Mouse (Mus musculus) forebrain, embryonic 14.5 days (tissue): Measurements from ENCODE around the gene Spata13. TPM values are rescaled to one million over a fixed set of nuclear protein-coding genes. Genes with fewer than 3 reads are reported as not detected.
A peak's percentile ranks its signal among the peaks of the same experiment; 100 is the strongest.

Source experiments
- ATAC-seq: fragments of 200-750 bp; cut with Nextera tagmentation; 2 replicates; pipeline ENCODE4 v1.8.0; 2017; ENCODE audit warnings: mild to moderate bottlenecking, moderate library complexity
- DNase-seq: peaks from one replicate; pipeline ENCODE4 v3.0.0-alpha.2; 2015; ENCODE audit warnings: low spot score
- H3K27ac ChIP-seq: fragments of 300-500 bp; sonication (generic); 2 replicates; pipeline ENCODE4 v1.5.1; 2014; ENCODE audit warnings: low read depth, mild to moderate bottlenecking, control low read depth, low read length, moderate library complexity
- H3K27me3 ChIP-seq: fragments of 300-500 bp; sonication (generic); replicated peaks from 2 replicates; pipeline ENCODE4 v1.6.1; 2014; ENCODE audit warnings: low read length, control low read depth, mixed read lengths; ENCODE audit not compliant: control insufficient read depth, insufficient read depth
- H3K36me3 ChIP-seq: fragments of 300-500 bp; sonication (generic); 2 replicates; pipeline ENCODE4 v1.6.1; 2014; ENCODE audit warnings: low read length, control low read depth; ENCODE audit not compliant: control insufficient read depth, insufficient read depth
- H3K4me1 ChIP-seq: fragments of 300-500 bp; sonication (generic); 2 replicates; pipeline ENCODE4 v1.6.1; 2014; ENCODE audit warnings: antibody characterized with exemption, low read length, control low read depth; ENCODE audit not compliant: control insufficient read depth, insufficient read depth
- H3K4me2 ChIP-seq: fragments of 300-500 bp; sonication (generic); 2 replicates; pipeline ENCODE4 v1.6.1; 2014; ENCODE audit warnings: mild to moderate bottlenecking, control low read depth, low read length
- H3K4me3 ChIP-seq: fragments of 300-500 bp; sonication (generic); 2 replicates; pipeline ENCODE4 v1.5.1; 2014; ENCODE audit warnings: low read depth, low read length, control low read depth
- H3K9ac ChIP-seq: fragments of 300-500 bp; sonication (generic); 2 replicates; pipeline ENCODE4 v1.6.1; 2014; ENCODE audit warnings: mild to moderate bottlenecking, low read length, control low read depth, moderate library complexity
- H3K9me3 ChIP-seq: fragments of 300-500 bp; sonication (generic); replicated peaks from 2 replicates; pipeline ENCODE4 v1.6.1; 2016; ENCODE audit warnings: low read length, control low read depth, mixed read lengths; ENCODE audit not compliant: control insufficient read depth
- WGBS: fragments of 180-500 bp; shearing (Covaris S2); extraction: QIAGEN DNeasy Blood & Tissue Kit; methylation state at CpG from one replicate; pipeline ENCODE4 v1.1.7; 2014; 5-methylcytosine and 5-hydroxymethylcytosine counted together
- polyA plus RNA-seq: library from polyadenylated mRNA; unstranded; fragments of >200 nt; fragmentation: Nextera tagmentation; extraction: Ambion mirVana; gene quantifications from 2 replicates; pipeline ENCODE4 v1.2.1, GENCODE M21; 2014

Gene Spata13
- polyA plus RNA-seq, 1 experiment from 2014 or later: 36.6 TPM

DNA sequence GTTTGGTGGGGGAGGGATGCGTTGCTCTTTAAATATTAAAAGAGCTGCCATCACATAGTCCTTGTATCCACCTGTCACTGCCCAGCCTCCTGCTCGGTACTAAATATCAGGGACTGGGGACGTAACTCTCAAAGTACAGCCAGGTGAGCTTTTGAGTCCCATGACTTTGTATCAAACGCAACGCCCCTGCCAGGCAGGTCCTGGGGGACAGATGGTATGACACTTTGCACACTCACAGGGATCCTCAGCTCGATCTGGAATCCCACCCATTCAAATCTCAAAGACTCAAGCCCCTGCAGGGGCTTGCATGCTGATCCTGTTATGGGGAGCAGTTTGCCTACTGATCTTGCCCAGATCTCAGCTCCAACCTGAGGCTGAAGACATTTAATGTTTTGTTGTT lies 136.8 kb downstream of the Spata13 start:
- DNase-seq (no peak), ATAC-seq (no peak; the same call in none of the 2 replicates)
- no peak overlapping the region for H3K9ac ChIP-seq
- WGBS: 75% methylated on average over 6 of the region's 6 CpGs
- no peaks in the 10 kb centered on the region for H3K27me3 ChIP-seq
- no peak overlapping the region for H3K4me2 ChIP-seq
- no peaks in the 10 kb centered on the region for H3K4me1 ChIP-seq
- H3K4me3 ChIP-seq: no peak overlapping the region
- no peaks in the 10 kb centered on the region for H3K9me3 ChIP-seq
- no peaks in the 10 kb centered on the region for H3K36me3 ChIP-seq
- no peak overlapping the region for H3K27ac ChIP-seq

DNA sequence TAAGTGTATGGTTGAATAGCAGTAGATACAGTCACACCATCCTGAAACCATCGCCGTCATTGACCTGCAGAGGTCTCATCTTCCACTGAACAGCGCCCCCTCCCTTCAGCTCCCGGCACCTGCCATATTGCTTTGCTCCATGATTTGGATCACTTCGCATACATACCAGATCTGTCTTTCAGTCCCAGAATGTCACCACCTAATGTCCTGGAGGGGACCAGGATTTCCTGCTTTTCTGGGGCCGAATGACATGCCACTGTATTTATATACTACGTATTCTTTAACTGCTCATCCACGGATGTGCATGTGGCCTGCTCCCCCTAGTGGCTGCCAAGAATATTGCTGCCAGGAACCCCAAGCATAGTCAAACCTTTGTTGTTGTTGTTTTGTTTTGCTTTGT lies 137.3 kb downstream of the Spata13 start:
- ATAC-seq: peak; percentile 86
- 4% methylated on average over 8 of the region's 8 CpGs for WGBS

DNA sequence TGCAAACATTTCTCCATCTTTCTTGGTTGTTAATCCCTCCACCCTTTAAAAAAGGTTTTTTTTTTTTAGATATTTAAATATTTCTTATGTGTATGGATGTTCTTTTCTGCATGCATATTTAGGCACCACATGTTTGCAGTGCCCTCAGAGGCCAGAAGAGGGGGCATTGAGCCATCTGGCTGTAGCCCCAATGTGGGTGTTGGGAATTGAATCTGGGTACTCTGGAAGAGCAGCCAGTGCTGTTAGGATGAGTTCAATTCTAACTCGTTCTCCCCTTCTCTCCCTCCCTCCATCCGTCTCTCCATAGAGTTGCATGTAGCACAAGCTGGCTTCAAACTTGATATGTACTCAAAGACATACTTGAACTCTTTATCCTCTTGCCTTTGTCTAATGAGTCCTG lies 139.7 kb downstream of the Spata13 start:
- WGBS: 85% methylated on average over 2 of the region's 2 CpGs
- Histone ChIP-seq H3K27me3 (no peaks in the 10 kb centered on the region), H3K4me1 (no peaks in the 10 kb centered on the region), H3K27ac (no peak overlapping the region), H3K4me3 (no peak overlapping the region), H3K36me3 (no peaks in the 10 kb centered on the region), H3K9me3 (no peaks in the 10 kb centered on the region), H3K4me2 (no peak overlapping the region), H3K9ac (no peak overlapping the region)
- ATAC-seq: no peak
- DNase-seq: no peak

More for the DNA sequence above, 137.3 kb downstream of the Spata13 start:
- peak; percentile 86 for DNase-seq
- no peaks in the 10 kb centered on the region for H3K36me3 ChIP-seq
- H3K27ac ChIP-seq: no peak overlapping the region
- no peaks in the 10 kb centered on the region for H3K4me1 ChIP-seq
- no peak overlapping the region for H3K9ac ChIP-seq
- H3K4me3 ChIP-seq: peak overlapping the region; percentile 13
- no peaks in the 10 kb centered on the region for H3K27me3 ChIP-seq
- peak overlapping the region; percentile 36 for H3K4me2 ChIP-seq
- H3K9me3 ChIP-seq: no peaks in the 10 kb centered on the region

DNA sequence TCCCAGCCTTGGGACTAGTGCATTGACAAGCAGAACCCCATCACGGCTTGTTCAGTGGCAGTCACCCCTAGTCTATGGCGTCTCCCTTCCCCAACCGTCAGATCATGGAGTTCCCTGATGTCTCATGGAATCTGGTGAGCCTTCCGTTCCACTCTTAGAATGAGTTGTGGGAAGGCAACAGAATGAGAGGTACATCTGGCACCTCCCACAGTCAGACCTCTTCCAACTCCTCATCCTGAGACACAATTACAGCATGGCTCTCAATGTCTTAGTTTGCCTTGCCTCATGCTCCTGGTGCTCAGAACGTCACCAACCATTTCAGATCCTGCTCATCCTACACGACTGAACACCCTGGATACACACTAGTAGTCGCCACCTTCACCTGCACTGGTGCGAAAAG lies 142.7 kb downstream of the Spata13 start:
- WGBS: 86% methylated on average over 8 of the region's 8 CpGs
- ATAC-seq (no peak), DNase-seq (no peak)
- Histone ChIP-seq H3K36me3 (no peaks in the 10 kb centered on the region), H3K9ac (no peak overlapping the region), H3K4me2 (no peak overlapping the region), H3K4me1 (no peaks in the 10 kb centered on the region), H3K27ac (no peak overlapping the region), H3K27me3 (no peaks in the 10 kb centered on the region), H3K4me3 (no peak overlapping the region), H3K9me3 (no peaks in the 10 kb centered on the region)

DNA sequence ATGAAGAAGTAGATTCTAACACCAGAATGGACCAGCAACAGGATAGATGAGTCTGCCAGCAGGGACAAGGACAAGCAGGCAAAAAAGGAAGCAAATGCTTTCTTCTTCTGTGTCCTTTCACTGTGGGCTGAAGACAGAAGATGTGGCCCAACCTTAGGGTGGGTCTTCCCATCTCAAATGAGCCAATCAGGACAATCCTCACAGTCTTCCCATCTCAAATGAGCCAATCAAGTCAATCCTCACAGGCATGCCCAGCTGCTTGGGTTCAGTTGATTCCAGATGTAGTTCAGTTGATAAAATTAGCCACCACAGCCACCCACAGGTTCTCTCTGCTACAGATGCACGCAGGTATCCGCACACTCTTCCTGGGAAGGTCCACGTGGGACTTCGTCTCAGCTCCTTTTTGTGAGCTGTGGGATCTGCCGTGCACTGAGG lies 143.7 kb downstream of the Spata13 start:
- no peak for ATAC-seq
- no peak for DNase-seq
- Histone ChIP-seq H3K27me3 (no peaks in the 10 kb centered on the region), H3K4me1 (no peaks in the 10 kb centered on the region), H3K27ac (no peak overlapping the region), H3K36me3 (no peaks in the 10 kb centered on the region), H3K4me3 (no peak overlapping the region), H3K4me2 (no peak overlapping the region), H3K9ac (no peak overlapping the region), H3K9me3 (no peaks in the 10 kb centered on the region)
- WGBS: 89% methylated on average over 5 of the region's 5 CpGs

DNA sequence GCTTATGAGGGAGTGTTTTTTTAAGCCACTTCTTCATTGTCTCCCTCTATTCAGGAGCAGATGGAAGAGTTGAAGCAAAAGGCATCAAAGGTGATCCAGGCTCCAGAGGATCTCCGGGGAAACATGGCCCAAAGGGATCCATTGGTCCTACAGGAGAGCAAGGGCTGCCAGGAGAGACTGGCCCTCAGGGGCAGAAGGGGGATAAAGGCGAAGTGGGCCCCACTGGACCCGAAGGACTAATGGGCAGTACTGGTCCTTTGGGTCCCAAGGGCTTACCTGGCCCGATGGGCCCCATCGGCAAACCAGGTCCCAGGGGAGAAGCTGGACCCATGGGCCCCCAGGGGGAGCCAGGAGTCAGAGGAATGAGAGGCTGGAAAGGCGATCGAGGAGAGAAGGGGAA lies 145.4 kb downstream of the Spata13 start:
- ATAC-seq (no peak), DNase-seq (no peak)
- Histone ChIP-seq H3K4me3 (no peak overlapping the region), H3K27ac (no peak overlapping the region), H3K4me2 (no peak overlapping the region), H3K4me1 (no peaks in the 10 kb centered on the region), H3K9ac (no peak overlapping the region), H3K27me3 (no peaks in the 10 kb centered on the region), H3K36me3 (no peaks in the 10 kb centered on the region), H3K9me3 (no peaks in the 10 kb centered on the region)
- 96% methylated on average over 7 of the region's 7 CpGs for WGBS

DNA sequence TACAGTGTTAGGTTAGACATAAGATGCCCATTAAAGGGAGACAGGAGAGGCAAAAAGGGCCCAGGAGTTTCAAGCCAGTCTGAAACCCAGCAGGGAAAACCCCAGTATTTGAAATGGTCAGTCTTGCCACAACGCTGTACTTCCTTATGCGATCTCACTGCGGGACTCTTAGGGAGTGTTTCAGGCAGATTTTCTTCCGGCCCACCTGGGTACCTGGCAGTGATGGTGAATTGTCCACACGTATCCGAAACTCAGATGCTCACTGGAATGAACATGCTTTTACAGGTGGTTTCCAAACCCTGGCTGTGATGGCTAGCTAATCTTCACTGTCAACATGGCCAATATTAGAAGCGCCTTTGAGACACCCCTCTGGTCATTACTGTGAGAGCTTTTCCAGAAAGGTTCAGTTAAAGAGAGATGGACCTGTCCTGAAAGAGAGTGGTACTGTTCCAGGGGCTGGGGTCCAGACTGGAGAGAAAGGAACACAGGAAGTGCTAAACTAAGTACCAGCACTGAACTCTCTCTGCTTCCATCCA lies 148.4 kb downstream of the Spata13 start:
- no peak for DNase-seq
- Histone ChIP-seq H3K4me3 (no peak overlapping the region), H3K9me3 (no peaks in the 10 kb centered on the region), H3K4me2 (no peak overlapping the region), H3K27ac (no peak overlapping the region), H3K36me3 (no peaks in the 10 kb centered on the region), H3K27me3 (no peaks in the 10 kb centered on the region), H3K9ac (no peak overlapping the region), H3K4me1 (no peaks in the 10 kb centered on the region)
- no peak for ATAC-seq
- 50% methylated on average over 7 of the region's 7 CpGs for WGBS

GRCm38 (mm10) chr14:60783196-60783595 lies 149.4 kb downstream of the Spata13 start:
- 49% methylated on average over 8 of the region's 8 CpGs for WGBS
- H3K9me3 ChIP-seq: no peaks in the 10 kb centered on the region
- H3K4me3 ChIP-seq: no peak overlapping the region
- H3K27ac ChIP-seq: no peak overlapping the region
- ATAC-seq: no peak
- no peak overlapping the region for H3K4me2 ChIP-seq
- H3K27me3 ChIP-seq: no peaks in the 10 kb centered on the region
- DNase-seq: no peak
- no peaks in the 10 kb centered on the region for H3K4me1 ChIP-seq
- H3K36me3 ChIP-seq: peaks cover 6% of the 10 kb centered on the region; the same call in 1 of the 2 replicates
- no peak overlapping the region for H3K9ac ChIP-seq

GRCm38 (mm10) chr14:60784427-60785315 lies 150.9 kb downstream of the Spata13 start, which contains the start of gene Mipep:
Gene Mipep (plus strand): TSS chr14:60784573.
- H3K27me3 ChIP-seq: no peaks in the 10 kb centered on the region
- H3K4me3 ChIP-seq: peak within 1 kb of the TSS; percentile 68
- ATAC-seq (peak; percentile 94), DNase-seq (peak; percentile 96)
- H3K9ac ChIP-seq: peak within 1 kb of the TSS; percentile 78
- H3K4me2 ChIP-seq: peak within 1 kb of the TSS; percentile 62
- no peaks in the 10 kb centered on the region for H3K4me1 ChIP-seq
- under 1% methylated on average over 61 of the region's 61 CpGs for WGBS
- H3K36me3 ChIP-seq: peaks cover 11% of the 10 kb centered on the region
- no peaks in the 10 kb centered on the region for H3K9me3 ChIP-seq
- H3K27ac ChIP-seq: peak within 1 kb of the TSS; percentile 65; the same call in 1 of the 2 replicates
